Mouse (Mus musculus): ENCODE measurements around the gene Aprt. TPM values are rescaled to one million over a fixed set of nuclear protein-coding genes. Genes with fewer than 3 reads are reported as not detected.

Aprt gene
- total RNA-seq (2012; rRNA removed) = 400 and 412 TPM in 2 replicates

- peak; percentile 39; the same call in 1 of the 2 replicates for TF ChIP-seq HCFC1 (IDR thresholded peaks at IDR 0.05; ENCODE audit: borderline replicate concordance, insufficient read depth, low read length)
- TF ChIP-seq MAFK (IDR thresholded peaks at IDR 0.05; ENCODE audit: insufficient read depth, low read depth, low read length) = no peak
- in situ Hi-C loops (cut with MboI; ENCODE audit: low sequenced_read_pairs in 2 of 2, unreplicated experiment in 2 of 2) = no loop called here
- DNase-seq (ENCODE audit: low read depth, low spot score) = peak; percentile 98
- Histone ChIP-seq H3K9me3 (ENCODE audit: control insufficient read depth, insufficient read depth, low read depth, low read length) (no peaks in the 10 kb centered on the region), H3K4me1 (ENCODE audit: control insufficient read depth in 2 of 2, insufficient read depth in 2 of 2, low read length in 2 of 2, poor library complexity in 1 of 2) (peaks cover 9 to 35% of the 10 kb centered on the region in 2 experiments; a peak in 3 of 4 replicates), H3K27ac (ENCODE audit: insufficient read depth, low read depth, low read length, poor library complexity, severe bottlenecking) (peak within 1 kb of the TSS; percentile 72), H3K4me3 (ENCODE audit: insufficient read depth in 1 of 2, low read depth in 1 of 2, low read length in 2 of 2, poor library complexity in 1 of 2, severe bottlenecking in 1 of 2) (peak within 1 kb of the TSS; percentile 87 to 90), H3K9ac (ENCODE audit: insufficient read depth, low read depth, low read length, poor library complexity, severe bottlenecking) (peak within 1 kb of the TSS; percentile 93), H3K36me3 (ENCODE audit: control insufficient read depth, insufficient read depth, low read length, poor library complexity, severe bottlenecking) (peaks cover 19% of the 10 kb centered on the region)
These were observed at the start of gene Aprt for GRCm38 (mm10) chr8:122576648-122577022. Aprt (minus strand) TSS chr8:122576909.

DNA sequence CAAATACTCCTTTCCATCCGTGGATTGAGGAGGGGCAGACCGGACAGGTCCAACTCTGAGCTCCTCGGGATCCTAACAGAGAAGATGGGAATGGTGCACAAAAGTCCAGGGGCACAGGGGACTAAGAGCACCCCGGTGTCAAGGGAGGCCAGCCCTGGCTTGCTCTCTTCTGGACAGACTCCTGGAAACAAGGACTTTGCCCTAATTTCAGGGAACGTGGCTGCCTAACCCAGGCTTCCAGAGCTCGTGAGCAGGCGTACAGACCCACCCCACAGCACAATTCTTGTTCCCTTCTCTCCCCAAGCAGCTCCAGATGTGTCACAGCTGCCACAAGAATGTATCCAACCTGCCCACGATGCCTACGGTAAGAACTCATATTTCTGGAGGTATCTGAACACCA lies 49.1 kb upstream of the Aprt start:
- H3K9me3 ChIP-seq (ENCODE audit: control insufficient read depth, insufficient read depth, low read depth, low read length) = no peaks in the 10 kb centered on the region
- no peak for TF ChIP-seq ZNF384 (IDR thresholded peaks at IDR 0.05; ENCODE audit: low read depth, low read length)
- no peak for TF ChIP-seq ZC3H11A (IDR thresholded peaks at IDR 0.05; ENCODE audit: borderline replicate concordance, low read depth, low read length)
- TF ChIP-seq MAFK (IDR thresholded peaks at IDR 0.05; ENCODE audit: insufficient read depth, low read depth, low read length) = no peak
- TF ChIP-seq CHD2 (IDR thresholded peaks at IDR 0.05; ENCODE audit: low read depth, low read length) = no peak
- TF ChIP-seq HCFC1 (IDR thresholded peaks at IDR 0.05; ENCODE audit: borderline replicate concordance, insufficient read depth, low read length) = no peak
- H3K4me3 ChIP-seq (ENCODE audit: insufficient read depth in 1 of 2, low read depth in 1 of 2, low read length in 2 of 2, poor library complexity in 1 of 2, severe bottlenecking in 1 of 2) = no peak overlapping the region
- in situ Hi-C loops (cut with MboI; ENCODE audit: low sequenced_read_pairs in 2 of 2, unreplicated experiment in 2 of 2) = no loop called here
- no peaks in the 10 kb centered on the region for H3K36me3 ChIP-seq (ENCODE audit: control insufficient read depth, insufficient read depth, low read length, poor library complexity, severe bottlenecking)
- peaks cover 0 to 4% of the 10 kb centered on the region in 2 experiments; a peak in 1 of 4 replicates for H3K4me1 ChIP-seq (ENCODE audit: control insufficient read depth in 2 of 2, insufficient read depth in 2 of 2, low read length in 2 of 2, poor library complexity in 1 of 2)
- H3K9ac ChIP-seq (ENCODE audit: insufficient read depth, low read depth, low read length, poor library complexity, severe bottlenecking) = no peak overlapping the region
- no peak for DNase-seq (ENCODE audit: low read depth, low spot score)
- H3K27ac ChIP-seq (ENCODE audit: insufficient read depth, low read depth, low read length, poor library complexity, severe bottlenecking) = no peak overlapping the region

DNA sequence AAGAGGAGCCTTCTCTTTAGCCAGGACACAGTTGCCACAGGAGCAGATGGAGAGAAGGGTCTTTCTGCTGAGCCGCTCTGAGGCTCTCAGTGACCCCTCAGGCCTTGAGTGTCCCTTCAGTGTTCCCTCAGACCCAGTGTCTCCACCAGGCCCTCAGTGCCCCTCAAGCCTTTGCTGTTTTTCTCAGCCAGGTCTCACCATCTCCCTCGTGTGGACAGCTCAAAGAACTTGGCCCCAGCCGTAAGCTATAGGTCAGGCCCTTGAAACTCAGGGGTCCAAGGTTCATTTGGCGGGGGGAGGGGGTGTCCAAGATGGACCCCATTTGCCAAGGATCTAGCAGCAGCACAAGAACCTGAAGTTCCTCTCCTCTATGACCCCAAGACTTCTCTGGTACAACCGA lies 47.9 kb upstream of the Aprt start:
- Histone ChIP-seq H3K4me3 (ENCODE audit: insufficient read depth in 1 of 2, low read depth in 1 of 2, low read length in 2 of 2, poor library complexity in 1 of 2, severe bottlenecking in 1 of 2) (no peak overlapping the region), H3K27ac (ENCODE audit: insufficient read depth, low read depth, low read length, poor library complexity, severe bottlenecking) (no peak overlapping the region)
- in situ Hi-C loops (cut with MboI; ENCODE audit: low sequenced_read_pairs in 2 of 2, unreplicated experiment in 2 of 2) = no loop called here

GRCm38 (mm10) chr8:122623844-122624642 lies 47.3 kb upstream of the Aprt start:
- Histone ChIP-seq H3K27ac (ENCODE audit: insufficient read depth, low read depth, low read length, poor library complexity, severe bottlenecking) (no peak overlapping the region), H3K36me3 (ENCODE audit: control insufficient read depth, insufficient read depth, low read length, poor library complexity, severe bottlenecking) (no peaks in the 10 kb centered on the region), H3K4me1 (ENCODE audit: control insufficient read depth in 2 of 2, insufficient read depth in 2 of 2, low read length in 2 of 2, poor library complexity in 1 of 2) (no peaks in the 10 kb centered on the region), H3K4me3 (ENCODE audit: insufficient read depth in 1 of 2, low read depth in 1 of 2, low read length in 2 of 2, poor library complexity in 1 of 2, severe bottlenecking in 1 of 2) (no peak overlapping the region), H3K9ac (ENCODE audit: insufficient read depth, low read depth, low read length, poor library complexity, severe bottlenecking) (no peak overlapping the region), H3K9me3 (ENCODE audit: control insufficient read depth, insufficient read depth, low read depth, low read length) (no peaks in the 10 kb centered on the region)
- no peak for DNase-seq (ENCODE audit: low read depth, low spot score)
- TF ChIP-seq ZC3H11A (IDR thresholded peaks at IDR 0.05; ENCODE audit: borderline replicate concordance, low read depth, low read length) (no peak), CHD2 (IDR thresholded peaks at IDR 0.05; ENCODE audit: low read depth, low read length) (no peak), ZNF384 (IDR thresholded peaks at IDR 0.05; ENCODE audit: low read depth, low read length) (no peak), MAFK (IDR thresholded peaks at IDR 0.05; ENCODE audit: insufficient read depth, low read depth, low read length) (no peak), HCFC1 (IDR thresholded peaks at IDR 0.05; ENCODE audit: borderline replicate concordance, insufficient read depth, low read length) (no peak)
- in situ Hi-C loops (cut with MboI; ENCODE audit: low sequenced_read_pairs in 2 of 2, unreplicated experiment in 2 of 2) = no loop called here

More for the DNA sequence above, 47.9 kb upstream of the Aprt start:
- Histone ChIP-seq H3K36me3 (ENCODE audit: control insufficient read depth, insufficient read depth, low read length, poor library complexity, severe bottlenecking) (no peaks in the 10 kb centered on the region), H3K9ac (ENCODE audit: insufficient read depth, low read depth, low read length, poor library complexity, severe bottlenecking) (no peak overlapping the region), H3K9me3 (ENCODE audit: control insufficient read depth, insufficient read depth, low read depth, low read length) (no peaks in the 10 kb centered on the region), H3K4me1 (ENCODE audit: control insufficient read depth in 2 of 2, insufficient read depth in 2 of 2, low read length in 2 of 2, poor library complexity in 1 of 2) (peaks cover 0 to 2% of the 10 kb centered on the region in 2 experiments; a peak in 1 of 4 replicates)
- no peak for DNase-seq (ENCODE audit: low read depth, low spot score)
- no peak for TF ChIP-seq ZNF384 (IDR thresholded peaks at IDR 0.05; ENCODE audit: low read depth, low read length)
- no peak for TF ChIP-seq ZC3H11A (IDR thresholded peaks at IDR 0.05; ENCODE audit: borderline replicate concordance, low read depth, low read length)
- TF ChIP-seq CHD2 (IDR thresholded peaks at IDR 0.05; ENCODE audit: low read depth, low read length) = no peak
- TF ChIP-seq HCFC1 (IDR thresholded peaks at IDR 0.05; ENCODE audit: borderline replicate concordance, insufficient read depth, low read length) = no peak
- no peak for TF ChIP-seq MAFK (IDR thresholded peaks at IDR 0.05; ENCODE audit: insufficient read depth, low read depth, low read length)

All from ES-E14 (cell line).